In genomic region chr2:93321946-93322345, GRCm38 (mm10) we compare ENCODE assay signal across 9 mouse cellular contexts. TPM values are rescaled to one million over a fixed set of nuclear protein-coding genes. Genes with fewer than 3 reads are reported as not detected.
DNase-seq lines count a peak whose midpoint lies in the region; ATAC-seq lines count a peak whose summit lies in the region.
"Had no signal": no experiment of that assay in that cellular context is flagged by ENCODE, and none has a peak within 500 bp of the region (broad histone marks: within the 10 kb centered on the region; RNA-seq: fewer than 3 reads in every experiment).

No protein-coding gene starts in this region.

- no peak overlapping the region for H3K9ac ChIP-seq in limb, embryonic 11.5 days (ENCODE audit: low read length)
- H3K9ac ChIP-seq: liver, postnatal 0 days had no signal

- DNase-seq in adrenal gland, adult 2 months, result peak; percentile 64
- DNase-seq in adrenal gland, postnatal 4 days (ENCODE audit: low spot score in 2 of 2), result no peak
- DNase-seq in urinary bladder, postnatal 25 days (ENCODE audit: low spot score), result peak; percentile 21
- no peak for DNase-seq in urinary bladder, postnatal 10 days (ENCODE audit: low spot score)
- DNase-seq in limb, embryonic 11.5 days (ENCODE audit: low spot score), result peak; percentile 33
- peak; percentile 50 for DNase-seq in yolk sac, embryonic 10.5 days (ENCODE audit: low spot score)
- DNase-seq in layer of hippocampus, adult 8-10 months (ENCODE audit: low spot score in 2 of 2), result no peak
- DNase-seq: liver, postnatal 0 days had no signal

- peak overlapping the region; percentile 16; the same call in 1 of the 2 replicates for H3K27ac ChIP-seq in limb, embryonic 11.5 days (replicated peaks; ENCODE audit: low read depth, low read length)

- H3K27me3 ChIP-seq in limb, embryonic 11.5 days (ENCODE audit: control insufficient read depth, insufficient read depth, low read length), result no peaks in the 10 kb centered on the region

- H3K9me3 ChIP-seq in limb, embryonic 11.5 days (ENCODE audit: control insufficient read depth, low read length), result peaks cover 3% of the 10 kb centered on the region; the same call in 1 of the 2 replicates

- ATAC-seq in limb, embryonic 11.5 days (ENCODE audit: insufficient number of reproducible peaks, low FRiP score, low TSS enrichment, low read depth), result no peak
- no peak for ATAC-seq in inflammation-experienced regulatory T-cells, adult 6 months
- ATAC-seq: liver, postnatal 0 days had no signal

- no peak overlapping the region for H3K4me3 ChIP-seq in limb, embryonic 11.5 days (ENCODE audit: low read depth, low read length)

- WGBS in limb, embryonic 11.5 days, result 66% methylated on average over 8 of the region's 8 CpGs

- H3K4me1 ChIP-seq in limb, embryonic 11.5 days (ENCODE audit: control insufficient read depth, insufficient read depth, low read length), result peaks cover 47% of the 10 kb centered on the region

- H3K36me3 ChIP-seq in limb, embryonic 11.5 days (ENCODE audit: control insufficient read depth, insufficient read depth, low read length), result no peaks in the 10 kb centered on the region

- no peak overlapping the region for H3K4me2 ChIP-seq in limb, embryonic 11.5 days (ENCODE audit: low read depth, severe bottlenecking)

RNA-seq across cellular contexts. Expression of gene Tspan18, which starts 12.4 kb away (rescaled TPM):
- 10 to 100 TPM; 48.1 to 57.7 TPM for total RNA-seq in adrenal gland, adult 2 months (2021)
- polyA plus RNA-seq in adrenal gland, adult 2 months (2012; rRNA removed), result 156 and 192 TPM in 2 replicates
- total RNA-seq in adrenal gland, postnatal 4 days (2021), result 10 to 100 TPM; 94.2 to 94.6 TPM
- polyA plus RNA-seq in limb, embryonic 11.5 days (2014; fragmentation: Nextera tagmentation; extraction: Ambion mirVana), result 23.1 and 29.8 TPM in 2 replicates
- total RNA-seq in layer of hippocampus, adult 8-10 months (2022), result 10 to 100 TPM; 20.9 to 31.4 (median 27.3) TPM
- not detected for polyA plus RNA-seq in inflammation-experienced regulatory T-cells, adult 6 months (2017; shearing (Covaris generic))

Comparison
In these comparisons a context has a peak if more than half of its experiments do, and no peak if none do; other contexts are left out.
1. DNase-seq: peak in adrenal gland, adult 2 months (single experiment), urinary bladder, postnatal 25 days (single experiment), limb, embryonic 11.5 days (single experiment) and yolk sac, embryonic 10.5 days (single experiment); none in adrenal gland, postnatal 4 days (0 of 2), urinary bladder, postnatal 10 days (single experiment) and layer of hippocampus, adult 8-10 months (0 of 2).